ENCODE assay signal across 9 mouse cellular contexts in genomic region chr3:36221743-36222682, GRCm38 (mm10). TPM values are rescaled to one million over a fixed set of nuclear protein-coding genes. Genes with fewer than 3 reads are reported as not detected.
DNase-seq lines count a peak whose midpoint lies in the region; ATAC-seq and TF ChIP-seq lines count a peak whose summit lies in the region.
"Had no signal": no experiment of that assay in that cellular context is flagged by ENCODE, and none has a peak within 500 bp of the region (broad histone marks: within the 10 kb centered on the region; RNA-seq: fewer than 3 reads in every experiment).

Gene Qrfpr, minus strand, starts transcription at chr3:36222313.

- no peaks in the 10 kb centered on the region for H3K4me1 ChIP-seq in kidney, embryonic 16.5 days (ENCODE audit: insufficient read depth, low read length)
- H3K4me1 ChIP-seq in cortical plate, adult 2 months (ENCODE audit: control insufficient read depth, insufficient read depth, low read length): no peaks in the 10 kb centered on the region
- H3K4me1 ChIP-seq in hindbrain, embryonic 11.5 days (replicated peaks; ENCODE audit: control insufficient read depth, insufficient read depth, low read length): no peaks in the 10 kb centered on the region
- H3K4me1 ChIP-seq in midbrain, embryonic 14.5 days (ENCODE audit: control insufficient read depth, insufficient read depth, low read length): 0 out of 2 replicates have a peak, but pooled peaks cover 5% of the 10 kb centered on the region
- H3K4me1 ChIP-seq: liver, embryonic 15.5 days had no signal

- WGBS in kidney, embryonic 16.5 days: 8% methylated on average over 39 of the region's 39 CpGs
- 12% methylated on average over 39 of the region's 39 CpGs for WGBS in hindbrain, embryonic 11.5 days
- WGBS in midbrain, embryonic 14.5 days: 12% methylated on average over 39 of the region's 39 CpGs

- no peak for DNase-seq in kidney, adult 11 months
- DNase-seq in hindbrain, embryonic 11.5 days (ENCODE audit: low spot score): peak; percentile 40
- DNase-seq in midbrain, embryonic 14.5 days: peak; percentile 56
- no peak for DNase-seq in testis, postnatal 10 days (ENCODE audit: low spot score)
- DNase-seq in spleen, postnatal 10 days (ENCODE audit: low spot score in 2 of 2): no peak
- DNase-seq in thymus, postnatal 4 days: no peak

- TF ChIP-seq CTCF in cortical plate, adult 2 months (IDR thresholded peaks at IDR 0.05; ENCODE audit: extremely low read depth, insufficient read depth, low read length): no peak

- no peak within 1 kb of the TSS for H3K27ac ChIP-seq in kidney, embryonic 16.5 days (ENCODE audit: low read length)
- H3K27ac ChIP-seq in cortical plate, adult 2 months (ENCODE audit: insufficient read depth, low read length): no peak within 1 kb of the TSS
- no peak within 1 kb of the TSS for H3K27ac ChIP-seq in hindbrain, embryonic 11.5 days (ENCODE audit: low read depth, low read length)
- no peak within 1 kb of the TSS for H3K27ac ChIP-seq in midbrain, embryonic 14.5 days (replicated peaks; ENCODE audit: low read depth, low read length)
- H3K27ac ChIP-seq: liver, embryonic 15.5 days had no signal

- H3K36me3 ChIP-seq in kidney, embryonic 16.5 days (ENCODE audit: insufficient read depth, low read length): no peaks in the 10 kb centered on the region
- no peaks in the 10 kb centered on the region for H3K36me3 ChIP-seq in hindbrain, embryonic 11.5 days (ENCODE audit: control insufficient read depth, insufficient read depth, low read length)
- H3K36me3 ChIP-seq in midbrain, embryonic 14.5 days (ENCODE audit: control insufficient read depth, insufficient read depth, low read length): no peaks in the 10 kb centered on the region
- H3K36me3 ChIP-seq: liver, embryonic 15.5 days had no signal

- peak within 1 kb of the TSS; percentile 49 for H3K4me2 ChIP-seq in kidney, embryonic 16.5 days (replicated peaks; ENCODE audit: low read depth, low read length)
- H3K4me2 ChIP-seq in hindbrain, embryonic 11.5 days (replicated peaks; ENCODE audit: low read depth, low read length): peak within 1 kb of the TSS; percentile 44
- peak within 1 kb of the TSS; percentile 56 for H3K4me2 ChIP-seq in midbrain, embryonic 14.5 days (ENCODE audit: low read length)
- H3K4me2 ChIP-seq: liver, embryonic 15.5 days had no signal

- no peaks in the 10 kb centered on the region for H3K9me3 ChIP-seq in kidney, embryonic 16.5 days (ENCODE audit: low read length)
- H3K9me3 ChIP-seq in hindbrain, embryonic 11.5 days (ENCODE audit: control insufficient read depth, low read length): no peaks in the 10 kb centered on the region
- H3K9me3 ChIP-seq in midbrain, embryonic 14.5 days (ENCODE audit: control insufficient read depth, low read length): no peaks in the 10 kb centered on the region
- H3K9me3 ChIP-seq: liver, embryonic 15.5 days had no signal

- no peak within 1 kb of the TSS for H3K9ac ChIP-seq in kidney, embryonic 16.5 days (replicated peaks; ENCODE audit: low read length)
- H3K9ac ChIP-seq in hindbrain, embryonic 11.5 days (ENCODE audit: low read depth, low read length): no peak within 1 kb of the TSS
- no peak within 1 kb of the TSS for H3K9ac ChIP-seq in midbrain, embryonic 14.5 days (replicated peaks; ENCODE audit: low read length)
- H3K9ac ChIP-seq: liver, embryonic 15.5 days had no signal

- peak; percentile 63; the same call in 1 of the 2 replicates for ATAC-seq in kidney, embryonic 16.5 days (ENCODE audit: low FRiP score, low TSS enrichment)
- ATAC-seq in hindbrain, embryonic 11.5 days (ENCODE audit: low FRiP score): 0 out of 2 replicates have a peak, but pooled peaks have one; percentile 27
- ATAC-seq in midbrain, embryonic 14.5 days (ENCODE audit: low FRiP score, low TSS enrichment): no peak

- peak within 1 kb of the TSS; percentile 29 for H3K4me3 ChIP-seq in kidney, embryonic 16.5 days (ENCODE audit: low read length)
- peak within 1 kb of the TSS; percentile 28 for H3K4me3 ChIP-seq in cortical plate, adult 2 months (ENCODE audit: insufficient read depth, low read length)
- peak within 1 kb of the TSS; percentile 23 for H3K4me3 ChIP-seq in hindbrain, embryonic 11.5 days (ENCODE audit: low read depth, low read length)
- peak within 1 kb of the TSS; percentile 28 for H3K4me3 ChIP-seq in midbrain, embryonic 14.5 days (replicated peaks; ENCODE audit: low read depth, low read length)
- H3K4me3 ChIP-seq: liver, embryonic 15.5 days had no signal

- peak; percentile 48; the same call in 1 of the 2 replicates for TF ChIP-seq POLR2A in cortical plate, adult 2 months (IDR thresholded peaks at IDR 0.05; ENCODE audit: extremely low read depth, insufficient read depth, low read length)

- peaks cover 17% of the 10 kb centered on the region for H3K27me3 ChIP-seq in kidney, embryonic 16.5 days (ENCODE audit: insufficient read depth, low read length)
- H3K27me3 ChIP-seq in hindbrain, embryonic 11.5 days (ENCODE audit: control insufficient read depth, insufficient read depth, low read length): peaks cover 8% of the 10 kb centered on the region
- H3K27me3 ChIP-seq in midbrain, embryonic 14.5 days (ENCODE audit: control insufficient read depth, insufficient read depth, low read length): peaks cover 9% of the 10 kb centered on the region; the same call in 1 of the 2 replicates

RNA-seq across cellular contexts. Expression of gene Qrfpr, which starts in this region (rescaled TPM):
- not detected in 2 replicates for polyA plus RNA-seq in kidney, embryonic 16.5 days (2015; fragmentation: Nextera tagmentation; extraction: Ambion mirVana)
- 4.7 and 5.4 TPM in 2 replicates for polyA plus RNA-seq in cortical plate, adult 2 months (2012; rRNA removed)
- 0.09 TPM in 1 of 2 replicates, not detected in the other for polyA plus RNA-seq in hindbrain, embryonic 11.5 days (2014; fragmentation: Nextera tagmentation; extraction: Ambion mirVana)
- polyA plus RNA-seq in midbrain, embryonic 14.5 days (2014; fragmentation: Nextera tagmentation; extraction: Ambion mirVana): 1.2 and 2.0 TPM in 2 replicates
- polyA plus RNA-seq: liver, embryonic 15.5 days had no signal

Comparison
In these comparisons a context has a peak if more than half of its experiments do, and no peak if none do; other contexts are left out.
1. Peak in ATAC-seq, H3K4me3 ChIP-seq and H3K4me2 ChIP-seq in kidney, embryonic 16.5 days; RNA of the gene not detected or under 1 TPM.
2. Peak in DNase-seq, ATAC-seq, H3K4me3 ChIP-seq and H3K4me2 ChIP-seq in hindbrain, embryonic 11.5 days; RNA of the gene not detected or under 1 TPM.